Mouse (Mus musculus) limb, embryonic 14.5 days (tissue): ENCODE measurements at regions not wholly inside any gene's neighbourhood (a gene's known extent, or its start where the extent isn't known, plus 50 kb on each side); places are given as distances from the start of the nearest gene placed in this dataset.
A peak's percentile ranks its signal among the peaks of the same experiment; 100 is the strongest.

ENCODE experiments used
- ATAC-seq: fragments of 200-750 bp; cut with Nextera tagmentation; 2 replicates; pipeline ENCODE4 v1.8.0; 2017; ENCODE audit warnings: low read depth, moderate number of reproducible peaks, moderate TSS enrichment; ENCODE audit not compliant: low FRiP score
- DNase-seq: peaks from one replicate; pipeline ENCODE4 v3.0.0-alpha.2; 2015; ENCODE audit warnings: low spot score
- H3K27ac ChIP-seq: fragments of 300-500 bp; sonication (generic); replicated peaks from 2 replicates; pipeline ENCODE4 v1.5.1; 2014; ENCODE audit warnings: low read depth, mild to moderate bottlenecking, low read length, moderate library complexity, mixed read lengths
- H3K27me3 ChIP-seq: fragments of 300-500 bp; sonication (generic); 2 replicates; pipeline ENCODE4 v1.6.1; 2014; ENCODE audit warnings: low read length, mixed read lengths; ENCODE audit not compliant: control insufficient read depth, insufficient read depth
- H3K36me3 ChIP-seq: fragments of 300-500 bp; sonication (generic); 2 replicates; pipeline ENCODE4 v1.6.1; 2014; ENCODE audit warnings: mild to moderate bottlenecking, low read length, moderate library complexity, mixed read lengths; ENCODE audit not compliant: control insufficient read depth, insufficient read depth
- H3K4me1 ChIP-seq: fragments of 300-500 bp; sonication (generic); 2 replicates; pipeline ENCODE4 v1.6.1; 2014; ENCODE audit warnings: antibody characterized with exemption, low read length, mixed read lengths; ENCODE audit not compliant: control insufficient read depth, insufficient read depth
- H3K4me2 ChIP-seq: fragments of 300-500 bp; sonication (generic); replicated peaks from 2 replicates; pipeline ENCODE4 v1.6.1; 2014; ENCODE audit warnings: low read depth, mild to moderate bottlenecking, low read length, moderate library complexity; ENCODE audit not compliant: severe bottlenecking
- H3K4me3 ChIP-seq: fragments of 300-500 bp; sonication (generic); replicated peaks from 2 replicates; pipeline ENCODE4 v1.5.1; 2014; ENCODE audit warnings: low read length
- H3K9ac ChIP-seq: fragments of 300-500 bp; sonication (generic); 2 replicates; pipeline ENCODE4 v1.6.1; 2014; ENCODE audit warnings: mild to moderate bottlenecking, low read depth, low read length, moderate library complexity; ENCODE audit not compliant: severe bottlenecking
- H3K9me3 ChIP-seq: fragments of 300-500 bp; sonication (generic); 2 replicates; pipeline ENCODE4 v1.6.1; 2016; ENCODE audit warnings: low read length; ENCODE audit not compliant: control insufficient read depth
- POLR2A ChIP-seq: fragments of 200-500 bp; IDR thresholded peaks from 2 replicates; pipeline ENCODE4 v1.8.0; 2012; ENCODE audit warnings: inconsistent platforms, mild to moderate bottlenecking, moderate library complexity, borderline replicate concordance; ENCODE audit not compliant: insufficient read depth, insufficient read length; ENCODE audit errors: extremely low read depth
- WGBS: fragments of 180-500 bp; shearing (Covaris S2); extraction: QIAGEN DNeasy Blood & Tissue Kit; methylation state at CpG from one replicate; pipeline ENCODE4 v1.1.7; 2014; 5-methylcytosine and 5-hydroxymethylcytosine counted together

DNA sequence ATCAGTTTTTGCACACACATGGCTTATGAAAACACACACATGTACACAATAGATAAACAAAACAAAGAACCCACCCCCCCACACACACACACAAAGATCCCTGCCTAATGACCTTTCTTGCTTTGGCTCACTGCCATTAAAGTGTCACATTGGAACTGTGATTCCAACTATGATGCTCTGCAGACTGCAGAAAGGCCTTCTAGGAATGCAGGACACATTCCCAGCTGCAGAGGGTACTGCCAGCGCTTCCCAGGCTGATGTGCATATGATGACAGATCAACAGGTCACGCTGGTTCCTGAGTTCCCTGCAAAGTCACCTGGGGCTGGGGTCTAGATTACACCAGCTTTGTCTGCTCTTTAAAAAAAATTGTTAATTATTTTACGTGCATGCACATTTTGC is 68.1 kb upstream of the Ppm1j start:
- Histone ChIP-seq H3K27me3 (no peaks in the 10 kb centered on the region), H3K27ac (no peak overlapping the region), H3K4me2 (no peak overlapping the region), H3K9ac (no peak overlapping the region), H3K4me3 (no peak overlapping the region), H3K36me3 (no peaks in the 10 kb centered on the region), H3K9me3 (no peaks in the 10 kb centered on the region), H3K4me1 (no peaks in the 10 kb centered on the region; the same call in 1 of the 2 replicates)
- WGBS = 68% methylated on average over 3 of the region's 3 CpGs
- TF ChIP-seq POLR2A = no peak
- no peak for DNase-seq
- no peak for ATAC-seq

DNA sequence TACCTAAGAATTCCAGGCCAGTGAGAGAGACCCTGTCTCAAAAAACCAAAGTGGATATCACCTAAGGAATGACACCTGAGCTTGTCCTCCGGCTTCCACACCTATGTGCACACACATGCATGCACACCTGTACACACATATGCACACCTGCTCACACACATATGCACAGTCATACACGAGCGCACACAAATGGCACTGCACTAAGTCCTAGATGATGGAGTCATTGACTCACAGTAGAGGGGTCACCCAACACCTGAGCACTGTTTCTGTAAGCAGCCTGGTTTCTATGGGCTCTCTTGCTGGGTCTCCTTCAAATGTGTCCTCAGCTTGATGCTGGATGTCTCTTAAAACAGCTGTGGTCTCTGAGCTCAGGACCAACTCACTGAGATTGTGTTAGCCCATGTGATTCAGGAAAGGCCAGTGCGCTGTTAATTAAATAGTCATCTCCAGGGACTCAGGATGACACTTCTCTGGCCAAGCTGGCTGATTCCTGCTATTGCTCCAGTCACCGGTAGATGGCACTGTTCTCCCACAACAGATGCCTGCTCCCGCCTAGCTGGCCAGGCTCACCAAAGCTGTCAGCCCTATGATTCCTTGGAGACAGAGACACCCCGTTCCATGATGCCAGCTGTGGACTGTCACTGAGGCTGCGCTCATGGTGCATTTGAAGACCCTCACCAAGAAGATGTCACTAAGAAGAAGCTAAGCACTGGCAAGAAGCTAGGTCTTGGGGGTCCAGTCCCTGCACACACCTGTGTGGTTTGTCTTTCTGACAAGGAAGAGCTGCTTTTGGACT is 66.8 kb upstream of the Ppm1j start:
- ATAC-seq (peak; percentile 37; the same call in 1 of the 2 replicates), DNase-seq (peak; percentile 78)
- 22% methylated on average over 8 of the region's 8 CpGs for WGBS
- Histone ChIP-seq H3K27ac (no peak overlapping the region), H3K9me3 (no peaks in the 10 kb centered on the region), H3K4me1 (no peaks in the 10 kb centered on the region), H3K9ac (no peak overlapping the region), H3K36me3 (no peaks in the 10 kb centered on the region), H3K4me3 (0 out of 2 replicates have a peak overlapping the region, but pooled peaks have one; percentile 2), H3K4me2 (peak overlapping the region; percentile 37), H3K27me3 (no peaks in the 10 kb centered on the region)
- TF ChIP-seq POLR2A = peak; percentile 34; the same call in 1 of the 2 replicates

DNA sequence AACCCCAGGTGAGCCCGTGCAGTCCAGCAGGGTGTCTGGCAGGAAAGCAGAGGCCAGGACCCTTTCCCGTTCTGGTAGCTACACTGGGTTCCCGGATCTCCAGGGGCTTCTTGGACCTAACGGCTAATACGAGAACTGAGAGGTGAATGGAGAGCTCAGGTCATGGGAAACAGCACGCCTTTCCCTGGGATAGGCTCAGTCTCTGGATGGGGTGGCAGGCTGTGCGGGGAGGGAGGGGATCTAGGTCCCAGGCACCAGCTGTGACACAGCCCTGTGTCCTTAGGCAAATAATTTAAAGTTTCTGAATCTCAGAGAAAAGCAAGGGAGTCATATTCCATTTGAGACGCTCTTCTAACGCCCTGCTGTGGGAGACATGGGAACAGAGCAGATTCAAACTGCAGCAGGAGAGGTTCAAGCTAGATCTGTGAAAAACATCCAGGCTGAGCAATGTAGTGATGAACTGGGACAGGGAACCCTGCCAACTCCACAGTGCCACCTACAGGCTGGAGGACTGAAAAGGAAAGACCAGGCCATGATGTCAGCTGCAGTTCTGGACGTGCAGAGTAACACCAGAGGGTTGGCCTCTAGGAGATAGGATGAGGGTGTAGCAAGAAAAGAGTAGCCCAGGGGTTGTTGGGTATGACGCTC is 66.1 kb upstream of the Ppm1j start:
- Histone ChIP-seq H3K9ac (no peak overlapping the region), H3K27ac (no peak overlapping the region), H3K4me2 (peak overlapping the region; percentile 37), H3K4me1 (no peaks in the 10 kb centered on the region), H3K4me3 (0 out of 2 replicates have a peak overlapping the region, but pooled peaks have one; percentile 2), H3K27me3 (no peaks in the 10 kb centered on the region), H3K36me3 (no peaks in the 10 kb centered on the region), H3K9me3 (no peaks in the 10 kb centered on the region)
- DNase-seq (peak; percentile 39), ATAC-seq (no peak)
- WGBS = 45% methylated on average over 11 of the region's 11 CpGs
- no peak for TF ChIP-seq POLR2A
